Mouse (Mus musculus): ENCODE results near the gene Ubl4b. TPM values are rescaled to one million over a fixed set of nuclear protein-coding genes. Genes with fewer than 3 reads are reported as not detected.
A peak's percentile ranks its signal among the peaks of the same experiment; 100 is the strongest.

Ubl4b gene
- polyA plus RNA-seq, 1 experiment from 2014 or later = not detected

- Histone ChIP-seq H3K27me3 (replicated peaks) (peaks cover 30% of the 10 kb centered on the region), H3K4me2 (no peak overlapping the region), H3K9ac (no peak overlapping the region), H3K4me3 (no peak overlapping the region), H3K36me3 (no peaks in the 10 kb centered on the region), H3K9me3 (replicated peaks) (no peaks in the 10 kb centered on the region), H3K4me1 (0 out of 2 replicates have a peak, but pooled peaks cover 5% of the 10 kb centered on the region), H3K27ac (no peak overlapping the region)
- WGBS (ENCODE audit: insufficient replicate concordance) = 27% methylated on average over 4 of the region's 4 CpGs
- ATAC-seq = no peak
Measured at GRCm38 (mm10) chr3:107563880-107564279, 9.0 kb upstream of the Ubl4b start.

DNA sequence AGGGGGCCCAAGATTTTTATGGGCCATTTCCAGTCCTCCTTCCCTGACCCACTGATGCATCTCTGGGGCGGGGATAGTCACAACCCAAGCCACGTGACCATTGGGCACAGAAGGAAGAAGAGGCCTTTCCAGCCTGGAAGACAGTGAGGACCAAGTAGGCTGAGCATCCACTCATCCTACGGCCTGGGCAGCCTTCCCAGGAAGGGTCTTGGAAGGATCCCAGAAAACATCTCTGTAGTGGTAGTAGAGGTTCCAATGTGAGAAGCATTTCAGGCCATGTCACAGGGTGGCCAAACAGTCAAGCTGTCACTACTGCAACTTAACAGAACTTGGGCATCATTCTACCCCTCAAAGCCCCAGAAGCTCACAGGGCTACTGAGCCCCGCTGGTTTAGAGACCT, 7.7 kb upstream of the Ubl4b start:
- Histone ChIP-seq H3K9ac (no peak overlapping the region), H3K4me3 (no peak overlapping the region), H3K27me3 (replicated peaks) (peaks cover 17% of the 10 kb centered on the region), H3K27ac (no peak overlapping the region), H3K4me2 (no peak overlapping the region), H3K4me1 (0 out of 2 replicates have a peak, but pooled peaks cover 5% of the 10 kb centered on the region), H3K36me3 (no peaks in the 10 kb centered on the region), H3K9me3 (replicated peaks) (no peaks in the 10 kb centered on the region)
- 61% methylated on average over 4 of the region's 4 CpGs for WGBS (ENCODE audit: insufficient replicate concordance)
- no peak for ATAC-seq

DNA sequence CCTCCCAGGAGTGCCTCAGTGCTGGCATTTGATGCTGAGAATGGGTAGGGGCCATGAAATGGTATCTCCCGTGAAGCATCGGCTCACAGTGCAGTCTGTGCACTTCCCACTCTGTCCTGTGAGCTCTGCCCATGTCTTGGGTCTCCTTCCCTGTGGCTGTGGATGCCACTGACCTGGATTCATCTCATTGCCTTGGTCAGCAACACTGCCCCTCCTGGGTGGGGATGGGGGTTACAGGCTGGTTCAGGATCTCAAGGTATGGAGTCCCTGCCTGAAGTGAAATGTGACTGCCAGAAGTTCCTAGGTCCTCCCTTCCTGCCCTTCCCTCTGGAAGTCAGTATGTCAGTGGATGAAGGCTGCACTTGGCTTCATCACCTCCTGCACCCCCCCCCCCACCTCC, 7.2 kb upstream of the Ubl4b start:
- H3K27ac ChIP-seq = no peak overlapping the region
- H3K9me3 ChIP-seq (replicated peaks) = no peaks in the 10 kb centered on the region
- no peak for ATAC-seq
- H3K27me3 ChIP-seq (replicated peaks) = peaks cover 20% of the 10 kb centered on the region
- H3K4me2 ChIP-seq = no peak overlapping the region
- H3K4me1 ChIP-seq = 0 out of 2 replicates have a peak, but pooled peaks cover 5% of the 10 kb centered on the region
- WGBS (ENCODE audit: insufficient replicate concordance) = 72% methylated on average over 2 of the region's 2 CpGs
- H3K4me3 ChIP-seq = no peak overlapping the region
- H3K9ac ChIP-seq = no peak overlapping the region
- no peaks in the 10 kb centered on the region for H3K36me3 ChIP-seq

GRCm38 (mm10) chr3:107559183-107559582, 4.3 kb upstream of the Ubl4b start:
- ATAC-seq = peak; percentile 31; the same call in 1 of the 2 replicates
- 14% methylated on average over 3 of the region's 3 CpGs for WGBS (ENCODE audit: insufficient replicate concordance)
- no peak overlapping the region for H3K9ac ChIP-seq
- H3K36me3 ChIP-seq = no peaks in the 10 kb centered on the region
- no peak overlapping the region for H3K4me2 ChIP-seq
- H3K4me3 ChIP-seq = no peak overlapping the region
- no peak overlapping the region for H3K27ac ChIP-seq
- H3K9me3 ChIP-seq (replicated peaks) = no peaks in the 10 kb centered on the region
- H3K4me1 ChIP-seq = 0 out of 2 replicates have a peak, but pooled peaks cover 5% of the 10 kb centered on the region
- peaks cover 6% of the 10 kb centered on the region for H3K27me3 ChIP-seq (replicated peaks)

- no peak overlapping the region for H3K4me2 ChIP-seq
- peak; percentile 16; the same call in 1 of the 2 replicates for ATAC-seq
- no peak overlapping the region for H3K27ac ChIP-seq
- 17% methylated on average over 3 of the region's 3 CpGs for WGBS (ENCODE audit: insufficient replicate concordance)
- no peak overlapping the region for H3K9ac ChIP-seq
- peaks cover 6% of the 10 kb centered on the region for H3K27me3 ChIP-seq (replicated peaks)
- H3K4me1 ChIP-seq = 0 out of 2 replicates have a peak, but pooled peaks cover 4% of the 10 kb centered on the region
- H3K36me3 ChIP-seq = no peaks in the 10 kb centered on the region
- H3K4me3 ChIP-seq = no peak overlapping the region
- no peaks in the 10 kb centered on the region for H3K9me3 ChIP-seq (replicated peaks)
Measured at GRCm38 (mm10) chr3:107558740-107559139, 3.9 kb upstream of the Ubl4b start.

GRCm38 (mm10) chr3:107550409-107551049, 4.3 kb downstream of the Ubl4b start:
- no peaks in the 10 kb centered on the region for H3K9me3 ChIP-seq (replicated peaks)
- no peaks in the 10 kb centered on the region for H3K4me1 ChIP-seq
- no peak overlapping the region for H3K27ac ChIP-seq
- H3K4me2 ChIP-seq = no peak overlapping the region
- no peak overlapping the region for H3K9ac ChIP-seq
- peaks cover 16% of the 10 kb centered on the region for H3K27me3 ChIP-seq (replicated peaks)
- WGBS (ENCODE audit: insufficient replicate concordance) = 69% methylated on average over 16 of the region's 17 CpGs
- H3K36me3 ChIP-seq = no peaks in the 10 kb centered on the region
- no peak for ATAC-seq
- no peak overlapping the region for H3K4me3 ChIP-seq

GRCm38 (mm10) chr3:107546956-107547355, 7.9 kb downstream of the Ubl4b start:
- no peak overlapping the region for H3K27ac ChIP-seq
- WGBS (ENCODE audit: insufficient replicate concordance) = 57% methylated on average over 2 of the region's 2 CpGs
- no peaks in the 10 kb centered on the region for H3K36me3 ChIP-seq
- no peak overlapping the region for H3K4me2 ChIP-seq
- peaks cover 16% of the 10 kb centered on the region for H3K27me3 ChIP-seq (replicated peaks)
- H3K4me3 ChIP-seq = no peak overlapping the region
- ATAC-seq = no peak
- H3K9me3 ChIP-seq (replicated peaks) = no peaks in the 10 kb centered on the region
- H3K4me1 ChIP-seq = no peaks in the 10 kb centered on the region
- H3K9ac ChIP-seq = no peak overlapping the region

DNA sequence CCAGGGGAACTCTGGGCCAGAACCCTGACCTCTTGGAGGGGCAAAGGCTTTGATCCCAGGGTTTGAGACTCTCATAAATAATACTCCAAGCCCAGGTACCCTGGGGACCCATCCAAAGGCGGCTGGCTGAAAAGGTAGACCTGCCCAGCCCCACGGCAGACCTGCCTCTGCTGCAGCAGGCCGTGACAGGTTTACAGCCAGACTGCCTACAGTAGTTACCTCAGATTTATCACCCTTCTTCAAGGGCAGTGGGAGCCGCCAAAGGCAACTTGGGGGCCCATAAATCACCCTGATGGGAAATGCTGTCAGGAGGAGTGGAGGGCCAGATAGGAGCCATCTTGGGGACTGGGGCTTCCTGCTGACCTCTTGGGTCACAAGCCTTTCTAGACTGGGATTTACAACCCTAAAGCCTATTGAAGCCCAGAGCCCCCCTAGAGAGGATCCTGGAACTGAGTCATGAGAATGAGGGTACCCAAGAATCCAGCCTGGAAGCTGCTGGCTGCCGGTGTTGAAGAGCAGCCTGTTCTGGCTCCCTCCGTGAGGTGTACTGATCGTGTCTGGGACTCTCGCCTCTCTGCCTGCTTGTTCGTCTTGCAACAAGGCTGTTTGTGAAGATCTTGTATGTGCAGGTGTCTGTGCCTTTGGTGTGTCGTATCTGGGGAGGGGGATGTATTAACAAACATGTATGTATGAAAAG, 9.0 kb downstream of the Ubl4b start:
- WGBS (ENCODE audit: insufficient replicate concordance) = 57% methylated on average over 10 of the region's 10 CpGs
- Histone ChIP-seq H3K9ac (no peak overlapping the region), H3K27ac (no peak overlapping the region), H3K36me3 (no peaks in the 10 kb centered on the region), H3K27me3 (replicated peaks) (peaks cover 16% of the 10 kb centered on the region), H3K4me1 (no peaks in the 10 kb centered on the region), H3K4me3 (no peak overlapping the region), H3K4me2 (no peak overlapping the region), H3K9me3 (replicated peaks) (no peaks in the 10 kb centered on the region)
- no peak for ATAC-seq

DNA sequence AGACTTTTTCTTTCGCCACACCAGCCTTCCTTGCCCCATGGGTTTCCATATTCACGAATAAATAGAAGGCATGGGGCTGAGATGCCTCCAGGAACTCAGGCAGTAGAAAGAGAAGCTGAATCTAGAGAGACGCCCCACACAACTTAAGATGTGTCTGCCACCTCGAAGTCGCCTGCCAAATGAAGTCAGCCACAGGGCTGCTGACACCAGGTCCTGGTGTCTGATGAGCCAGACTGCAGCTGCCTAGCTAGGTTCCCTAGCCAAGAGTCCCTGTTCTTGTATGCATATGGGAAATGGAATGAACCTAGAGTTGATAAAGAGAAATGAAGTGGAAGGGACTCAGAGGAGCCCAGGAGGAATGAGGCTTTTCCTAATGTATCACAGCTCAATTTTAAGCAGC, 9.6 kb downstream of the Ubl4b start:
- Histone ChIP-seq H3K27ac (no peak overlapping the region), H3K4me2 (no peak overlapping the region), H3K4me1 (no peaks in the 10 kb centered on the region), H3K27me3 (replicated peaks) (peaks cover 20% of the 10 kb centered on the region), H3K9ac (no peak overlapping the region), H3K36me3 (no peaks in the 10 kb centered on the region), H3K4me3 (no peak overlapping the region), H3K9me3 (replicated peaks) (no peaks in the 10 kb centered on the region)
- no peak for ATAC-seq
- 51% methylated on average over 5 of the region's 5 CpGs for WGBS (ENCODE audit: insufficient replicate concordance)

- H3K4me1 ChIP-seq = no peaks in the 10 kb centered on the region
- no peak overlapping the region for H3K4me2 ChIP-seq
- 63% methylated on average over 8 of the region's 8 CpGs for WGBS (ENCODE audit: insufficient replicate concordance)
- peaks cover 26% of the 10 kb centered on the region for H3K27me3 ChIP-seq (replicated peaks)
- H3K9ac ChIP-seq = no peak overlapping the region
- no peaks in the 10 kb centered on the region for H3K9me3 ChIP-seq (replicated peaks)
- no peak overlapping the region for H3K4me3 ChIP-seq
- no peak for ATAC-seq
- no peaks in the 10 kb centered on the region for H3K36me3 ChIP-seq
- H3K27ac ChIP-seq = no peak overlapping the region
Measured at GRCm38 (mm10) chr3:107543158-107544080, 11.5 kb downstream of the Ubl4b start.

DNA sequence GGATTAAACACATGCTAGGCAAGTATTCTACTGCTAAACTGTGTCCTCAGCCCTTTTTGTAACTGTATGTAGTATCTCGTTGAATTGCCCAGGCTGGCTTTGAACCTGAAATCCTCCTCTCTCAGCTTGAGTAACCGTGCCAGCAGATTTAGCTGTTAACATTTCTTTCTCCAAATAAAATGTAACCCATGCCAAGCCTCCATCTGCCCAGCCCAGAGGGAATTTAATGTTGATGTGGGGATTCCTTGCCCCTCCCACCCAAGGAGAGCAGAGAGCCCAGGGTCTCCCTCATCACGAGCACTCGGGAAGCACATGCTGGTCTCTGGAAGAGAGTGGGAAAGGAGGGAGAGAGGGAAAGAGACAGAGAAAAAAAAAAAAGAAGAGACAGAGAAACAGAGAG, 12.3 kb downstream of the Ubl4b start:
- ATAC-seq = no peak
- H3K4me2 ChIP-seq = no peak overlapping the region
- no peak overlapping the region for H3K27ac ChIP-seq
- H3K9me3 ChIP-seq (replicated peaks) = no peaks in the 10 kb centered on the region
- H3K4me3 ChIP-seq = no peak overlapping the region
- 52% methylated on average over 4 of the region's 4 CpGs for WGBS (ENCODE audit: insufficient replicate concordance)
- H3K9ac ChIP-seq = no peak overlapping the region
- H3K4me1 ChIP-seq = no peaks in the 10 kb centered on the region
- H3K36me3 ChIP-seq = no peaks in the 10 kb centered on the region
- H3K27me3 ChIP-seq (replicated peaks) = peaks cover 33% of the 10 kb centered on the region

- ATAC-seq = no peak
- Histone ChIP-seq H3K36me3 (no peaks in the 10 kb centered on the region), H3K4me2 (no peak overlapping the region), H3K27ac (no peak overlapping the region), H3K27me3 (replicated peaks) (peaks cover 38% of the 10 kb centered on the region), H3K9me3 (replicated peaks) (no peaks in the 10 kb centered on the region), H3K4me3 (no peak overlapping the region), H3K9ac (no peak overlapping the region), H3K4me1 (no peaks in the 10 kb centered on the region)
- 32% methylated on average over 8 of the region's 8 CpGs for WGBS (ENCODE audit: insufficient replicate concordance)
Measured at GRCm38 (mm10) chr3:107537504-107537889, 17.4 kb downstream of the Ubl4b start.
